Mouse (Mus musculus) C2C12 (cell line): Measurements from ENCODE around the gene Lin28a. TPM values are rescaled to one million over a fixed set of nuclear protein-coding genes. Genes with fewer than 3 reads are reported as not detected.

Experiments used
- H3K27me3 ChIP-seq: one replicate; pipeline ENCODE4 v1.6.1; 2011; ENCODE audit not compliant: control insufficient read depth, insufficient read depth, insufficient read length
- H3K36me3 ChIP-seq: one replicate; pipeline ENCODE4 v1.6.1; 2011; ENCODE audit not compliant: control insufficient read depth, insufficient read depth
- H3K4me3 ChIP-seq: one replicate; pipeline ENCODE4 v1.5.1; 2011; ENCODE audit warnings: mild to moderate bottlenecking, control low read depth; ENCODE audit not compliant: poor library complexity, insufficient read depth, severe bottlenecking
- H3K79me2 ChIP-seq: one replicate; pipeline ENCODE4 v1.6.1; 2011; ENCODE audit not compliant: control insufficient read depth, insufficient read depth
- H3K79me3 ChIP-seq: one replicate; pipeline ENCODE4 v1.6.1; 2011; ENCODE audit warnings: low read depth, control low read depth
- H3ac ChIP-seq: one replicate; pipeline ENCODE3; 2011; ENCODE audit warnings: low read depth; ENCODE audit not compliant: control insufficient read depth, insufficient read length
- FOSL1 ChIP-seq: IDR thresholded peaks from one replicate; pipeline ENCODE4 v1.8.0; 2011; ENCODE audit warnings: mild to moderate bottlenecking, low read length; ENCODE audit not compliant: poor library complexity, insufficient read depth, severe bottlenecking
- MYOD1 ChIP-seq: IDR thresholded peaks from one replicate; pipeline ENCODE4 v1.6.1; 2011; ENCODE audit warnings: low read depth; ENCODE audit not compliant: control insufficient read depth, insufficient read length
- MYOG ChIP-seq: IDR thresholded peaks from one replicate; pipeline ENCODE4 v1.6.1; 2011; ENCODE audit not compliant: control insufficient read depth, insufficient read length; ENCODE audit errors: extremely low read depth
- USF1 ChIP-seq: IDR thresholded peaks from one replicate; pipeline ENCODE4 v1.6.1; 2011; ENCODE audit warnings: low read depth, mild to moderate bottlenecking, control low read depth, moderate library complexity
- polyA plus RNA-seq: library from polyadenylated mRNA; unstranded; fragments of >200 nt; fragmentation: generic; extraction: Trizol; gene quantifications from one replicate; pipeline ENCODE4 v1.2.1, GENCODE M21; 2012; ENCODE audit warnings: missing spikeins

The Lin28a gene
- polyA plus RNA-seq, 1 experiment = not detected

DNA sequence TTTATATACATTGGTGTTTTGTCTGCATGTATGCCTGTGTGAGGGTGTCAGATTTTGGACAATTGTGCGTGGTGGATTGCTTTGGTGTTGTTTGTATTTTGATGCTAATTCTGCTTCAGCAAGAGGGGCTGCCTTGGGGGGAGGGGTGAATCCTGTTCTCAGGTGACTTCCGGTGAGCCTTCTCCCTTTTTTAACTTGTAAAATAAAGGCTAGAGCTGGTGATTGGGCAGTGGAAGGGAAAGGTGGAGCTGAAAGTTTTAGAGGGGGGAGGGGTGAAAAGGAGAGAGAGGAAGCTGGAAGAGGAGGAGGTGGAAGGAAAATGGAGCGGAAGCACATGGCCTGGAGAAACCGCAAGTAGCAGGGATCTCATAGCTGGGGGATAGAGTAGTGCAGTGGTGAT, 62.3 kb downstream of the Lin28a start:
- H3ac ChIP-seq = no peak overlapping the region
- H3K79me2 ChIP-seq = no peaks in the 10 kb centered on the region
- no peaks in the 10 kb centered on the region for H3K36me3 ChIP-seq
- TF ChIP-seq FOSL1 = no peak
- no peak for TF ChIP-seq USF1
- TF ChIP-seq MYOG = no peak
- TF ChIP-seq MYOD1 = no peak
- no peak overlapping the region for H3K4me3 ChIP-seq
- H3K79me3 ChIP-seq = no peaks in the 10 kb centered on the region
- peaks cover 3% of the 10 kb centered on the region for H3K27me3 ChIP-seq

Other genes with a start within 250 kb of the Lin28a start
- gene Rps6ka1, start 131.0 kb downstream of the Lin28a start, polyA plus RNA-seq = 2.4 TPM
- gene Hmgn2, start 50.2 kb downstream of the Lin28a start, polyA plus RNA-seq = 176 TPM
- gene Dhdds, start 17.9 kb downstream of the Lin28a start, polyA plus RNA-seq = 27.7 TPM
- not detected for gene Zfp683, start 35.0 kb upstream of the Lin28a start, polyA plus RNA-seq
- gene Crybg2, start 42.0 kb upstream of the Lin28a start, polyA plus RNA-seq = not detected
- gene Cd52, start 76.2 kb upstream of the Lin28a start, polyA plus RNA-seq = not detected
- 0.80 TPM for gene Ubxn11, start 83.7 kb upstream of the Lin28a start, polyA plus RNA-seq
- gene Sh3bgrl3, start 109.9 kb upstream of the Lin28a start, polyA plus RNA-seq = 375 TPM
- gene Cep85, start 168.3 kb upstream of the Lin28a start, polyA plus RNA-seq = 11.2 TPM
- not detected for gene Gm7534, start 184.2 kb upstream of the Lin28a start, polyA plus RNA-seq
- not detected for gene Catsper4, start 208.5 kb upstream of the Lin28a start, polyA plus RNA-seq
- 0.02 TPM for gene Cnksr1, start 219.6 kb upstream of the Lin28a start, polyA plus RNA-seq
- 0.36 TPM for gene E130218I03Rik, start 224.8 kb upstream of the Lin28a start, polyA plus RNA-seq
- gene Zfp593, start 226.8 kb upstream of the Lin28a start, polyA plus RNA-seq = 20.4 TPM
- not detected for gene Gm30191, start 228.1 kb upstream of the Lin28a start, polyA plus RNA-seq
- gene Grrp1, start 235.3 kb upstream of the Lin28a start, polyA plus RNA-seq = not detected